Mouse (Mus musculus): Measurements from ENCODE around the gene Apex1. TPM values are rescaled to one million over a fixed set of nuclear protein-coding genes. Genes with fewer than 3 reads are reported as not detected.
A peak's percentile ranks its signal among the peaks of the same experiment; 100 is the strongest.

Gene Apex1
- polyA plus RNA-seq (2015; fragmentation: Nextera tagmentation; extraction: Ambion mirVana), result 171 and 177 TPM in 2 replicates

- no peaks in the 10 kb centered on the region for H3K9me3 ChIP-seq (ENCODE audit: control insufficient read depth, low read length)
- H3K27me3 ChIP-seq (ENCODE audit: control insufficient read depth, insufficient read depth, low read depth, low read length), result no peaks in the 10 kb centered on the region
- peak within 1 kb of the TSS; percentile 94 for H3K27ac ChIP-seq (ENCODE audit: low read length)
- ATAC-seq (ENCODE audit: low read depth), result peak; percentile 95
- H3K4me1 ChIP-seq (replicated peaks; ENCODE audit: control insufficient read depth, insufficient read depth, low read length), result peaks cover 13% of the 10 kb centered on the region
- peak within 1 kb of the TSS; percentile 88 for H3K4me3 ChIP-seq (ENCODE audit: low read length)
- WGBS, result under 1% methylated on average over 57 of the region's 57 CpGs
- peak within 1 kb of the TSS; percentile 85 for H3K9ac ChIP-seq (ENCODE audit: low read length)
- peak within 1 kb of the TSS; percentile 89 for H3K4me2 ChIP-seq (ENCODE audit: low read depth, low read length)
- peaks cover 22% of the 10 kb centered on the region for H3K36me3 ChIP-seq (ENCODE audit: control insufficient read depth, insufficient read depth, low read length)
These were observed at the start of gene Apex1, which contains the start of gene Osgep for GRCm38 (mm10) chr14:50924281-50925064. Apex1 (plus strand) TSS chr14:50924968. Osgep (minus strand) TSS chr14:50924893.

GRCm38 (mm10) chr14:50875175-50875574, 49.6 kb upstream of the Apex1 start:
- Histone ChIP-seq H3K4me3 (ENCODE audit: low read length) (no peak overlapping the region), H3K9ac (ENCODE audit: low read length) (no peak overlapping the region), H3K4me1 (replicated peaks; ENCODE audit: control insufficient read depth, insufficient read depth, low read length) (peaks cover 3% of the 10 kb centered on the region; the same call in 1 of the 2 replicates), H3K36me3 (ENCODE audit: control insufficient read depth, insufficient read depth, low read length) (no peaks in the 10 kb centered on the region), H3K9me3 (ENCODE audit: control insufficient read depth, low read length) (no peaks in the 10 kb centered on the region), H3K27ac (ENCODE audit: low read length) (no peak overlapping the region), H3K4me2 (ENCODE audit: low read depth, low read length) (no peak overlapping the region), H3K27me3 (ENCODE audit: control insufficient read depth, insufficient read depth, low read depth, low read length) (no peaks in the 10 kb centered on the region)
- 90% methylated on average over 3 of the region's 3 CpGs for WGBS
- no peak for ATAC-seq (ENCODE audit: low read depth)

- Histone ChIP-seq H3K27ac (ENCODE audit: low read length) (no peak overlapping the region), H3K9me3 (ENCODE audit: control insufficient read depth, low read length) (no peaks in the 10 kb centered on the region), H3K36me3 (ENCODE audit: control insufficient read depth, insufficient read depth, low read length) (no peaks in the 10 kb centered on the region), H3K27me3 (ENCODE audit: control insufficient read depth, insufficient read depth, low read depth, low read length) (no peaks in the 10 kb centered on the region), H3K9ac (ENCODE audit: low read length) (no peak overlapping the region), H3K4me2 (ENCODE audit: low read depth, low read length) (no peak overlapping the region), H3K4me3 (ENCODE audit: low read length) (no peak overlapping the region), H3K4me1 (replicated peaks; ENCODE audit: control insufficient read depth, insufficient read depth, low read length) (peaks cover 2% of the 10 kb centered on the region; the same call in 1 of the 2 replicates)
- 75% methylated on average over 6 of the region's 6 CpGs for WGBS
- ATAC-seq (ENCODE audit: low read depth), result no peak
These were observed 49.1 kb upstream of the Apex1 start for GRCm38 (mm10) chr14:50875591-50876230.

GRCm38 (mm10) chr14:50876236-50876950, 48.4 kb upstream of the Apex1 start:
- Histone ChIP-seq H3K27me3 (ENCODE audit: control insufficient read depth, insufficient read depth, low read depth, low read length) (no peaks in the 10 kb centered on the region), H3K9me3 (ENCODE audit: control insufficient read depth, low read length) (no peaks in the 10 kb centered on the region), H3K4me3 (ENCODE audit: low read length) (no peak overlapping the region), H3K4me2 (ENCODE audit: low read depth, low read length) (no peak overlapping the region), H3K9ac (ENCODE audit: low read length) (no peak overlapping the region), H3K4me1 (replicated peaks; ENCODE audit: control insufficient read depth, insufficient read depth, low read length) (no peaks in the 10 kb centered on the region), H3K36me3 (ENCODE audit: control insufficient read depth, insufficient read depth, low read length) (no peaks in the 10 kb centered on the region), H3K27ac (ENCODE audit: low read length) (no peak overlapping the region)
- ATAC-seq (ENCODE audit: low read depth), result no peak
- WGBS, result 82% methylated on average over 6 of the region's 6 CpGs

GRCm38 (mm10) chr14:50891621-50892020, 33.1 kb upstream of the Apex1 start:
- no peaks in the 10 kb centered on the region for H3K27me3 ChIP-seq (ENCODE audit: control insufficient read depth, insufficient read depth, low read depth, low read length)
- 87% methylated on average over 8 of the region's 8 CpGs for WGBS
- peaks cover 7% of the 10 kb centered on the region for H3K4me1 ChIP-seq (replicated peaks; ENCODE audit: control insufficient read depth, insufficient read depth, low read length)
- no peak overlapping the region for H3K27ac ChIP-seq (ENCODE audit: low read length)
- H3K4me3 ChIP-seq (ENCODE audit: low read length), result no peak overlapping the region
- H3K9ac ChIP-seq (ENCODE audit: low read length), result no peak overlapping the region
- H3K9me3 ChIP-seq (ENCODE audit: control insufficient read depth, low read length), result no peaks in the 10 kb centered on the region
- no peak for ATAC-seq (ENCODE audit: low read depth)
- no peak overlapping the region for H3K4me2 ChIP-seq (ENCODE audit: low read depth, low read length)
- H3K36me3 ChIP-seq (ENCODE audit: control insufficient read depth, insufficient read depth, low read length), result no peaks in the 10 kb centered on the region

GRCm38 (mm10) chr14:50892091-50892490, 32.7 kb upstream of the Apex1 start:
- Histone ChIP-seq H3K36me3 (ENCODE audit: control insufficient read depth, insufficient read depth, low read length) (no peaks in the 10 kb centered on the region), H3K9ac (ENCODE audit: low read length) (no peak overlapping the region), H3K9me3 (ENCODE audit: control insufficient read depth, low read length) (no peaks in the 10 kb centered on the region), H3K27ac (ENCODE audit: low read length) (no peak overlapping the region), H3K4me1 (replicated peaks; ENCODE audit: control insufficient read depth, insufficient read depth, low read length) (peaks cover 10% of the 10 kb centered on the region), H3K4me2 (ENCODE audit: low read depth, low read length) (no peak overlapping the region), H3K4me3 (ENCODE audit: low read length) (no peak overlapping the region), H3K27me3 (ENCODE audit: control insufficient read depth, insufficient read depth, low read depth, low read length) (no peaks in the 10 kb centered on the region)
- WGBS, result 81% methylated on average over 7 of the region's 7 CpGs
- no peak for ATAC-seq (ENCODE audit: low read depth)

- ATAC-seq (ENCODE audit: low read depth), result peak; percentile 11; the same call in 1 of the 2 replicates
- Histone ChIP-seq H3K27ac (ENCODE audit: low read length) (no peak overlapping the region), H3K4me1 (replicated peaks; ENCODE audit: control insufficient read depth, insufficient read depth, low read length) (peaks cover 10% of the 10 kb centered on the region), H3K9me3 (ENCODE audit: control insufficient read depth, low read length) (no peaks in the 10 kb centered on the region), H3K9ac (ENCODE audit: low read length) (no peak overlapping the region), H3K4me3 (ENCODE audit: low read length) (no peak overlapping the region), H3K27me3 (ENCODE audit: control insufficient read depth, insufficient read depth, low read depth, low read length) (peaks cover 3% of the 10 kb centered on the region; the same call in 1 of the 2 replicates), H3K4me2 (ENCODE audit: low read depth, low read length) (no peak overlapping the region), H3K36me3 (ENCODE audit: control insufficient read depth, insufficient read depth, low read length) (no peaks in the 10 kb centered on the region)
- 66% methylated on average over 22 of the region's 22 CpGs for WGBS
These were observed 32.0 kb upstream of the Apex1 start for GRCm38 (mm10) chr14:50892541-50893459.

- no peaks in the 10 kb centered on the region for H3K9me3 ChIP-seq (ENCODE audit: control insufficient read depth, low read length)
- H3K9ac ChIP-seq (ENCODE audit: low read length), result no peak overlapping the region
- no peak overlapping the region for H3K4me2 ChIP-seq (ENCODE audit: low read depth, low read length)
- H3K4me1 ChIP-seq (replicated peaks; ENCODE audit: control insufficient read depth, insufficient read depth, low read length), result peaks cover 10% of the 10 kb centered on the region
- no peak overlapping the region for H3K27ac ChIP-seq (ENCODE audit: low read length)
- H3K27me3 ChIP-seq (ENCODE audit: control insufficient read depth, insufficient read depth, low read depth, low read length), result peaks cover 3% of the 10 kb centered on the region; the same call in 1 of the 2 replicates
- no peak for ATAC-seq (ENCODE audit: low read depth)
- no peak overlapping the region for H3K4me3 ChIP-seq (ENCODE audit: low read length)
- H3K36me3 ChIP-seq (ENCODE audit: control insufficient read depth, insufficient read depth, low read length), result no peaks in the 10 kb centered on the region
These were observed 29.4 kb upstream of the Apex1 start for GRCm38 (mm10) chr14:50895407-50895806.
